Mouse (Mus musculus) limb, embryonic 12.5 days (tissue): Measurements from ENCODE around the gene Stag2. TPM values are rescaled to one million over a fixed set of nuclear protein-coding genes. Genes with fewer than 3 reads are reported as not detected.

ENCODE experiments used
- ATAC-seq: fragments of 200-750 bp; cut with Nextera tagmentation; 2 replicates; pipeline ENCODE4 v1.8.0; 2017; ENCODE audit warnings: low read depth, moderate TSS enrichment; ENCODE audit not compliant: insufficient number of reproducible peaks, insufficient read depth, low FRiP score, low TSS enrichment
- H3K27ac ChIP-seq: fragments of 300-500 bp; sonication (generic); 2 replicates; pipeline ENCODE4 v1.5.1; 2016; ENCODE audit warnings: mild to moderate bottlenecking, moderate library complexity
- H3K27me3 ChIP-seq: fragments of 300-500 bp; sonication (generic); 2 replicates; pipeline ENCODE4 v1.6.1; 2016; ENCODE audit warnings: mild to moderate bottlenecking, moderate library complexity
- H3K36me3 ChIP-seq: fragments of 300-500 bp; sonication (generic); 2 replicates; pipeline ENCODE4 v1.6.1; 2016; ENCODE audit warnings: mild to moderate bottlenecking, moderate library complexity
- H3K4me1 ChIP-seq: fragments of 300-500 bp; sonication (generic); replicated peaks from 2 replicates; pipeline ENCODE4 v1.6.1; 2016
- H3K4me2 ChIP-seq: fragments of 300-500 bp; sonication (generic); 2 replicates; pipeline ENCODE4 v1.6.1; 2016; ENCODE audit warnings: mild to moderate bottlenecking, moderate library complexity
- H3K4me3 ChIP-seq: fragments of 300-500 bp; sonication (generic); replicated peaks from 2 replicates; pipeline ENCODE4 v1.5.1; 2016; ENCODE audit warnings: mild to moderate bottlenecking
- H3K9ac ChIP-seq: fragments of 300-500 bp; sonication (generic); replicated peaks from 2 replicates; pipeline ENCODE4 v1.6.1; 2016; ENCODE audit warnings: mild to moderate bottlenecking, moderate library complexity
- H3K9me3 ChIP-seq: fragments of 300-500 bp; sonication (generic); 2 replicates; pipeline ENCODE4 v1.6.1; 2016; ENCODE audit warnings: mild to moderate bottlenecking, moderate library complexity
- WGBS: fragments of 180-500 bp; shearing (Covaris S2); methylation state at CpG from one replicate; pipeline ENCODE4 v1.1.7; 2016; 5-methylcytosine and 5-hydroxymethylcytosine counted together
- polyA plus RNA-seq: library from polyadenylated mRNA; unstranded; fragments of >200 nt; fragmentation: Nextera tagmentation; extraction: Ambion mirVana; gene quantifications from 2 replicates; pipeline ENCODE4 v1.2.1, GENCODE M21; 2016

The Stag2 gene
- polyA plus RNA-seq, 1 experiment from 2014 or later: 57.9 TPM

DNA sequence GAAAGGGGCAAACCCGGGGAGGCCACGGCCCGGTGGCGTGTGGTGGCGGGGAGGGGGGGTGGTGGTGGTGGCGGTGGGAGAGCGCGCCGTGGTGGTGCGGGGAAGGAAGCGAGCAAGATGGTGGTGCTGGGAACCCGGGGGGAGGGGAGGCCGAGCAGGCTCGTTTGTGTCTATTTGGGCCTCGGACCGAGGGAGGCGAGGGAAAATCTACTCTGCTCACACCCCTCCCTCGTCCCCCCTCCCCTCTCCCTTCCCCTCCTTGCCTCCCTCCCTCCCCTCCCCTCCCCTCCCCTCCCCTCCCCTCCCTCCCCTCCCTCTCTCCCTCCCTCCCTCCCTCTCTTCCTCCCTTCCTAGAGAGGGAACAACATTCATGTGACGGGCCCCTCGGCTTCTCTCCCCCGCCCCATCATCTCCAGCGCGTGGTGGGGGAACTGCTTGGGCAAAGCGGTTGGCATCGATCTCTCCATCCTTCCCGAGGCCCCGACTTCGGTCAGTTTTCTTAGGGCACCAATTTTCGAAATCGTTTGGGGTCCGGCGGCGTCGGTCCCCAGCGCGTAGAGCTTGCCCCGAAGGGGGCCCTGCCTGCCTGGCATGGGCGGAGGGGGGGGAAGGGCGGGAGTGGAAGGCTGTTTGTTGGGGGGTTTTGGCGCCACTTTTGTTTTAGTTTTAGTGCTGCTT lies 1.4 kb downstream of the Stag2 start:
- Histone ChIP-seq H3K9ac (peak overlapping the region; percentile 93), H3K4me2 (peak overlapping the region; percentile 59), H3K4me1 (0 out of 2 replicates have a peak, but pooled peaks cover 3% of the 10 kb centered on the region), H3K9me3 (no peaks in the 10 kb centered on the region), H3K27me3 (no peaks in the 10 kb centered on the region), H3K36me3 (no peaks in the 10 kb centered on the region), H3K4me3 (peak overlapping the region; percentile 57), H3K27ac (peak overlapping the region; percentile 100)
- WGBS: 13% methylated on average over 19 of the region's 40 CpGs
- peak; percentile 77 for ATAC-seq

DNA sequence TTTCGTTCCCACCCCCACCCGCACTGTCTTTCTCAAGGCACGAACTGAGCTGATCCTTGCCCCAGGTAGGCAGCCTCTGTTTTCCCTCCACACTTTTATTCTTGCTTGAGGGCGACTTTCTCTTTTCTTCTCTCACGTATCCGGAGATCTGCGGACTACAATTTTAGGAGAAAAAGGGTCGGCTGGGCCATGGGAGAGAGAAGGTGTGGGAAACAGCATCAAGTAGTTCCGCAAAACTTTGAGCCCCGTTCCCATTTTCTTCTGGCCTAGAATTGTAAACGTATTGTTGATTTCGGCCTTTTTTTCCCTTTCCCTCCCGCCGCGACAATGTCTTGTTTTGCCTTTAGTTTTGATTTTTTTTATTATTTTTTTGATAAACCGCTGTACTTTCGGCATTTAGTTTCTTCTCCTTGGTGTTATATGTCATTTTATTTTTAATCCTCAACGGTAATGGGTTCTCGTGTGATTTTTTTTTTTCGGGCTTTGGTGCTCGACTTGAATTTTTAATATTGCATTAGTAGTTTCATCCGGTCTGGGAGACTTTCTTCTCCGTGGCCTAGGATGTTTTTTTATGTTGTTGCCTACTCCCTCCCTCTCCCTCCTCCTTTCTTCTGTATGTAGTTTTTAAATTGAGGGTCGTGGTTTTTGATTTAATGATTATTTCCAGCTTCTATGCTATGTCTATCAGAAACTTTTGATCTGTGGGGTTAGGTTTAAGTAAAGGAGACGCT lies 2.1 kb downstream of the Stag2 start:
- Histone ChIP-seq H3K36me3 (no peaks in the 10 kb centered on the region), H3K27ac (peak overlapping the region; percentile 100), H3K27me3 (no peaks in the 10 kb centered on the region), H3K4me1 (0 out of 2 replicates have a peak, but pooled peaks cover 3% of the 10 kb centered on the region), H3K9me3 (no peaks in the 10 kb centered on the region), H3K9ac (peak overlapping the region; percentile 62), H3K4me2 (peak overlapping the region; percentile 59), H3K4me3 (peak overlapping the region; percentile 57)
- no peak for ATAC-seq
- 16% methylated on average over 25 of the region's 25 CpGs for WGBS

DNA sequence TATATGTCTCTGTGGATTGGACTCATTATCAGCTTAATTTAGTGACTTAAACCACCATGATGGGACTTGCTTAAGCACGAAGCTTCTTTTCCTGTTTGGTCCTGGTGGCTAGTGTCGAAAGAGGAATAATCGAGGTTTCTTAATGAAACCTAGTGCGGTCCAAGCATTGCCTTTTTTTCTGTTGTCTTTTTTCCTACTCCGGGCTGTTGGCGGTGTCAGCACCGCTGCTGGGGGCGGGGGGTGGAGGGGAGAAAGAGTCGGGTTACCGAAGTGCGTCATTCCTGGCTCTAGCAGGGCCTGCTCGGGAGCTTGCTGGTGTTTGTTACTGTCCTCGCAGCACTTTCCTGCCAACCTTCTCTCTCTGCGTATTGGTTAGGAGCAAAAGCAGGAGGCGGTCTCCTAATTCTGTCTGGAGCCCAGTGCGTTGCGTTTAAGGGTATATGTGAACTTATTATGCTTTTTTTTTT lies 2.8 kb downstream of the Stag2 start:
- ATAC-seq: peak; percentile 64
- Histone ChIP-seq H3K9me3 (no peaks in the 10 kb centered on the region), H3K4me3 (peak overlapping the region; percentile 57), H3K27me3 (no peaks in the 10 kb centered on the region), H3K27ac (peak overlapping the region; percentile 100), H3K9ac (peak overlapping the region; percentile 62), H3K36me3 (no peaks in the 10 kb centered on the region), H3K4me2 (peak overlapping the region; percentile 59), H3K4me1 (0 out of 2 replicates have a peak, but pooled peaks cover 3% of the 10 kb centered on the region)
- WGBS: 10% methylated on average over 16 of the region's 17 CpGs

DNA sequence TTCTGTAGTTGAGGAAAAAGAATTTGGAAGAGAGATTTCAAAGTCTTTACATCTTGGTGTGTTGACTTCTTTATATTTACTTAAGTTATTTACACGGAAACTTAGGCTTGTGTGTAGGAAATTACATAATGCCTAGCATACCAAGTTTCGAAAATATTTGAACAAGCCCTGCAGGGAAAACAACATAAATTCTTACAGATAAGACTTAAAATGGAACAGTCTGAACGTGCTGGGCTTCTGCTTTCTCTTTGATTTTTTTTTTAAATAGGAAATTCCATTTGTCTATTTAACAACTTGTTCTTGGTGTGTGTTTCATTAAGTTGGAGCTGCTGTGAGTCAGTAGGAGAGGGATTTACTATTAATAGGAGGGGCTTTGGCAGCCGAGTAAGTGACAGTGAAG lies 3.9 kb downstream of the Stag2 start:
- no peaks in the 10 kb centered on the region for H3K27me3 ChIP-seq
- H3K4me1 ChIP-seq: 0 out of 2 replicates have a peak, but pooled peaks cover 3% of the 10 kb centered on the region
- H3K9ac ChIP-seq: no peak overlapping the region
- no peaks in the 10 kb centered on the region for H3K9me3 ChIP-seq
- H3K4me2 ChIP-seq: peak overlapping the region; percentile 59
- H3K36me3 ChIP-seq: no peaks in the 10 kb centered on the region
- peak overlapping the region; percentile 57 for H3K4me3 ChIP-seq
- WGBS: 29% methylated on average over 4 of the region's 4 CpGs
- H3K27ac ChIP-seq: no peak overlapping the region
- no peak for ATAC-seq

DNA sequence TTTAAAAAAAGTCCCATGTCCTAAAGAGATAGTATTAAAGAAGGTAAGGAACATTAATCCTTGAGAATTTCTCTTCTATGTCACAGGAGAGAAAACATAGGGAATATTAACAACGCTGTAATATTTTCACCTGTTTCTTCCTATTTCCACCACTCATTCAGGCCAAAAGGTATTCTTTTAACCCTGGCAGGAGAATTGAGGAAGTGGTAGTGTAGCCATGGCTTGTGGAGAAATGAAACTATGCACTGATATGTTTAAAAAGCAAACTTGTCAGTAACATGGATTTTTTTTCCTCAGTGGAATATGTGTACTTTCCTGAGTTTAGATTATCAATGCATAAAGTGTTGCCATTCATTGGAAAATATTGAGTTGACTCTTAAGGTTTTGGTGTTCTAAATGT lies 16.3 kb downstream of the Stag2 start:
- Histone ChIP-seq H3K4me1 (no peaks in the 10 kb centered on the region), H3K27ac (no peak overlapping the region), H3K36me3 (no peaks in the 10 kb centered on the region), H3K27me3 (no peaks in the 10 kb centered on the region), H3K4me2 (no peak overlapping the region), H3K4me3 (no peak overlapping the region), H3K9me3 (no peaks in the 10 kb centered on the region), H3K9ac (no peak overlapping the region)
- no peak for ATAC-seq
- WGBS: 93% methylated on average over 1 of the region's 1 CpGs

DNA sequence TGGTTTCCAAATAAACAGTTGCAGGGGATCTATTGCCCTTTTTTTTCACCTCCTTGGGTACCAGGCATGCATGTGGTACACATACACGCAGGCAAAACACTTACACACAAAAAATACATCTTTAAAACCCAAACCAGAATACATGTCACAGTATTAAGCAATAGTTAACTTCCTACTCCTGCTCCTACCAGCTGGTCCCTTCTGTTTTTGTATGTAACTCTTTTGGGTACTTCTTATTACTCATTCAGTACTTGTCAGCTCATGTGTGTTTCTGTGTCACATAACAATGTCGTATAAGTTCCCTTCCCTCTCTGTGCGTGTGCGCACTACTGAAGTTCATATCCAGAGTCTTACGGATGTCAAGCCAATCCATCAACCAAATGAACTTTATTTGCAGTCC lies 21.7 kb downstream of the Stag2 start:
- Histone ChIP-seq H3K27me3 (no peaks in the 10 kb centered on the region), H3K27ac (no peak overlapping the region), H3K4me2 (no peak overlapping the region), H3K36me3 (no peaks in the 10 kb centered on the region), H3K9me3 (no peaks in the 10 kb centered on the region), H3K4me3 (no peak overlapping the region), H3K4me1 (no peaks in the 10 kb centered on the region), H3K9ac (no peak overlapping the region)
- ATAC-seq: no peak
- 95% methylated on average over 5 of the region's 5 CpGs for WGBS

DNA sequence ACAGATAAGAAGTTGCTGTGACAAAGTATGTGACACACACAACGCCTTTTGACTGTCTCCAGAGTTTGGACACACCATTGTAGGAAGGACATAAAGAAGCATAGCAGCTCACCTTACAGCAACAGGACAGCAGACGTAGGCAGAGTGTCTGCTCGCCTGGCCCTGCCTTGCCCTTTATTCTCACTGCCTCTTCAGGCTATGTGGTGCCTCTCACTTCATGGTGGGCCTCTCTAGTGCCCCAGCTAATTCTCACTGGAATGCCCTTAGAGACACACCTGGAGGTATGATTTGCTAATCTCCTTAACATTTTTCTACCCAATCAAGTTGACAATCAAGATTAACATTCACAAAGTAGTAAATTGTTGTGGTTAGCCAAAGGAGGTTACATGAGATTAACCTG lies 38.5 kb downstream of the Stag2 start:
- Histone ChIP-seq H3K27me3 (no peaks in the 10 kb centered on the region), H3K9ac (no peak overlapping the region), H3K36me3 (no peaks in the 10 kb centered on the region), H3K9me3 (no peaks in the 10 kb centered on the region), H3K4me3 (no peak overlapping the region), H3K27ac (no peak overlapping the region), H3K4me2 (no peak overlapping the region), H3K4me1 (no peaks in the 10 kb centered on the region)
- no peak for ATAC-seq
- WGBS: 83% methylated on average over 3 of the region's 3 CpGs

DNA sequence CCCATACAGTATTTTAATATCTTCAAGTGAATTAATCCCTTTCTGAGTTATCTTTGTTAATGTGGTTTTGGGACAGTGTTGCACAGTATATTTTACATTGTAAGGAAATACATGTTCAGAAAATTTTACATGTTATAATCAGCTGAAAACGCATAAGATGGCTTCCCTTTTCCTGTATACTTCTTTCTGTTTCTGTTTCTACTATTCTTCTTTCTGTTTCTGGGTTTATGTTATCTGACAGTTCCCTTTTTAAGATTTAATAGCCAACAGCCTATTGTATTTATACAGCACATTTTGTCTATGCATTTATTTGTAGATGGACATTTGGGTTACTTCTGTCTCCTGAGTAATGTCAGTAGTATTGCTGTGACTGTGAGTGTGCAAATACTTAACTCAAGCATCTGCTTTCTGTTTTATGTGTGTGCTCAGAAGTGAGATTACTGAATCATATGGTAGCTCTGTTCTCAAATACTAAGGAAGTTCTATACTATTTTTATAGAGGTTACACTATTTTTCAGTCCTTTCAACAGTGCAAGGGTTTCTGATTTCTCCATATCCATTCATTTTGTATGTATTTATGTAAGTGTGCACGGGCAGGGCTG lies 39.8 kb downstream of the Stag2 start:
- Histone ChIP-seq H3K9me3 (no peaks in the 10 kb centered on the region), H3K9ac (no peak overlapping the region), H3K4me2 (no peak overlapping the region), H3K36me3 (no peaks in the 10 kb centered on the region), H3K4me1 (no peaks in the 10 kb centered on the region), H3K27me3 (no peaks in the 10 kb centered on the region), H3K4me3 (no peak overlapping the region), H3K27ac (no peak overlapping the region)
- no peak for ATAC-seq
- WGBS: 72% methylated on average over 2 of the region's 2 CpGs

DNA sequence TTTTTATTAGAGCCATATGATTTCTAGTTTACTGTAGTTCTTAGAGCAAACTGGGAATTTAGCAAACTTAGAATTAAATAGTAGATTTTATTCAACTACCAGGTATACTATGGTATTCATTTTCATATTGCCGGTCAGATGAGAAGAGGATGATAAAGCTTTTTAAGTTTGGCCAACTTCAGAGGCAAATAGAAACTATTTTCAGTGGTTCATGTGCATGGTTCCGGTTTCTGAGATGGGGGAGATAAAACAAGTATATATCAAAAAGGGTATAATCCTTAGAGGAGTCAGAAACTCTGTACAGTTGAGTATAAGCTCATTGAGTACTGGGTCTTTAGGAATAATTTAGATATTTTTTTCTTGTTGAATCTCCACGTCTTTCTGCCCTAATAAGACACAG lies 45.5 kb downstream of the Stag2 start:
- Histone ChIP-seq H3K9ac (no peak overlapping the region), H3K27me3 (no peaks in the 10 kb centered on the region), H3K36me3 (no peaks in the 10 kb centered on the region), H3K4me1 (no peaks in the 10 kb centered on the region), H3K9me3 (no peaks in the 10 kb centered on the region), H3K4me3 (no peak overlapping the region), H3K27ac (no peak overlapping the region), H3K4me2 (no peak overlapping the region)
- ATAC-seq: no peak
- WGBS: 82% methylated on average over 3 of the region's 3 CpGs

DNA sequence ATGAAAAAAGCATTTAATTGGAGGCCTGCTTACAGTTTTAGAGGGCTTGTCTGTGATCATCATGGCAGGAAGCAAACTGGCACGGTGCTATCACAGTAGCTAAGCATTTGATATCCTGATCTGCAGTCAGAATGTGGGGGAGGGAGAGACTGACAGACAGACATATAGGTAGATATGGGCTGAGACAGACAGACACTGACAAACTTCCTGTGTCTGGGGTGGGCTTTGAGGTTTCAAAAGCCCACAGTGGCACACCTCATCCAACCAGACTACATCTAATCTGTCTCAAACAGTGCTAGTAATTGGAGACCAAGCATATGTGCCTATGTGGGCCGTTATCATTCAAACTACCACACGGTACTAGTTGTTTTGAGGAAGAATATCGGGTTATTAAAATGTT lies 53.4 kb downstream of the Stag2 start:
- Histone ChIP-seq H3K4me3 (no peak overlapping the region), H3K27ac (no peak overlapping the region), H3K9ac (no peak overlapping the region), H3K4me1 (no peaks in the 10 kb centered on the region), H3K4me2 (no peak overlapping the region), H3K27me3 (no peaks in the 10 kb centered on the region), H3K9me3 (no peaks in the 10 kb centered on the region), H3K36me3 (peaks cover 12% of the 10 kb centered on the region; the same call in 1 of the 2 replicates)
- 92% methylated on average over 4 of the region's 4 CpGs for WGBS
- ATAC-seq: no peak

DNA sequence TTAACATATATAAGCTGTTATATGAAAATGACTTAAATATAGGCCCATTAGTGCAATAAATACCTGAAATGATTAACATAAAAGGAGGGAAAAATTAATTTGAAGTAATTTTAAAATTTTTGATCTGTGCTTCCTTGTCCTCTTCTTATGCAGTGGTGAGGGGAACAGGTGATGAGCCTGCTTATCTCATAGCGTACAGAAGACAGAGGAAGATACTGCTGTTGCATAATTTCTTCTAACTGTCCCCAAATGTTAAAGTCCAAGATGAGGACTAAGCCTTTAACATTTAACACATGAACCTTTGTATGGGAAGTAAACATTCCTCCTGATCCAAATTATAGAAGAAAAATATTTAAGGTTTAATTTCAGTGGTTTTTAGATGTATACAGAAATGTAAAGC lies 66.6 kb downstream of the Stag2 start:
- Histone ChIP-seq H3K4me1 (no peaks in the 10 kb centered on the region), H3K36me3 (peaks cover 8% of the 10 kb centered on the region; the same call in 1 of the 2 replicates), H3K27ac (no peak overlapping the region), H3K4me2 (no peak overlapping the region), H3K9me3 (no peaks in the 10 kb centered on the region), H3K4me3 (no peak overlapping the region), H3K27me3 (no peaks in the 10 kb centered on the region), H3K9ac (no peak overlapping the region)
- 95% methylated on average over 1 of the region's 1 CpGs for WGBS
- no peak for ATAC-seq
